Mouse (Mus musculus) yolk sac, embryonic 10.5 days (tissue): ENCODE results near the gene Rnf208.

ENCODE experiments used
- DNase-seq: peaks from one replicate; pipeline ENCODE4 v3.0.0-alpha.2; 2017; ENCODE audit warnings: low spot score

Rnf208 gene

GRCm38 (mm10) chr2:25278928-25279882 lies 37.1 kb downstream of the Rnf208 start:
- DNase-seq, result no peak

- no peak for DNase-seq
Measured at GRCm38 (mm10) chr2:25285551-25285950, 43.5 kb downstream of the Rnf208 start.

- DNase-seq, result no peak
Measured at GRCm38 (mm10) chr2:25286314-25286713, 44.3 kb downstream of the Rnf208 start.

GRCm38 (mm10) chr2:25286837-25287636 lies 45.0 kb downstream of the Rnf208 start:
- no peak for DNase-seq

GRCm38 (mm10) chr2:25287927-25288649 lies 46.0 kb downstream of the Rnf208 start, which contains the start of gene Tmem210:
Gene Tmem210, plus strand, starts transcription at chr2:25288145.
- no peak for DNase-seq

- no peak for DNase-seq
Measured at GRCm38 (mm10) chr2:25288734-25289345, 46.8 kb downstream of the Rnf208 start.

- DNase-seq, result no peak
Measured at GRCm38 (mm10) chr2:25289651-25290050, 47.6 kb downstream of the Rnf208 start, which contains the start of gene Lrrc26. Gene Lrrc26, plus strand, starts transcription at chr2:25289915.

- DNase-seq, result no peak
Measured at GRCm38 (mm10) chr2:25290101-25290815, 48.2 kb downstream of the Rnf208 start.

GRCm38 (mm10) chr2:25290816-25291130 lies 48.7 kb downstream of the Rnf208 start:
- DNase-seq, result no peak

GRCm38 (mm10) chr2:25291184-25292053 lies 49.4 kb downstream of the Rnf208 start:
- DNase-seq, result no peak

GRCm38 (mm10) chr2:25292054-25292544 lies 50.0 kb downstream of the Rnf208 start:
- DNase-seq, result no peak

GRCm38 (mm10) chr2:25292856-25293255 lies 50.8 kb downstream of the Rnf208 start:
- peak; percentile 9 for DNase-seq

GRCm38 (mm10) chr2:25293706-25294105 lies 51.7 kb downstream of the Rnf208 start:
- no peak for DNase-seq
